Mouse (Mus musculus) right cerebral cortex, postnatal 36 days (tissue): ENCODE results near the gene Elk4.

ENCODE experiments used
- DNase-seq, 2 experiments: peaks; one replicate each; pipeline ENCODE4 v3.0.0; 2022; ENCODE audit warnings: low spot score in 2 of 2, mixed read lengths in 1 of 2

The Elk4 gene

GRCm38 (mm10) chr1:132007282-132007815 is at the start of gene Elk4:
TSS of gene Elk4 (plus strand) at chr1:132007607.
- peak; percentile 81 to 82 for DNase-seq

- DNase-seq, result no peak
These were observed 46.4 kb upstream of the Elk4 start for GRCm38 (mm10) chr1:131961004-131961403.

- DNase-seq, result no peak
These were observed 44.8 kb upstream of the Elk4 start, which contains the start of gene Slc45a3 for GRCm38 (mm10) chr1:131962606-131963084. TSS of gene Slc45a3 (plus strand) at chr1:131962967.

GRCm38 (mm10) chr1:131963085-131963951 is 44.1 kb upstream of the Elk4 start:
- DNase-seq, result no peak

GRCm38 (mm10) chr1:131964100-131964499 is 43.3 kb upstream of the Elk4 start:
- DNase-seq, result no peak

- DNase-seq, result no peak
These were observed 42.8 kb upstream of the Elk4 start for GRCm38 (mm10) chr1:131964580-131964979.

- no peak for DNase-seq
These were observed 41.6 kb upstream of the Elk4 start for GRCm38 (mm10) chr1:131965818-131966217.

GRCm38 (mm10) chr1:131967336-131967735 is 40.1 kb upstream of the Elk4 start:
- DNase-seq, result no peak

- no peak for DNase-seq
These were observed 38.9 kb upstream of the Elk4 start for GRCm38 (mm10) chr1:131968556-131968955.

GRCm38 (mm10) chr1:131968983-131969382 is 38.4 kb upstream of the Elk4 start:
- no peak for DNase-seq

GRCm38 (mm10) chr1:131969825-131970224 is 37.6 kb upstream of the Elk4 start:
- DNase-seq, result no peak

GRCm38 (mm10) chr1:131970322-131970660 is 37.1 kb upstream of the Elk4 start:
- DNase-seq, result no peak

GRCm38 (mm10) chr1:131970661-131971520 is 36.5 kb upstream of the Elk4 start:
- DNase-seq, result no peak

GRCm38 (mm10) chr1:131971771-131972497 is 35.5 kb upstream of the Elk4 start:
- DNase-seq, result no peak

- no peak for DNase-seq
These were observed 34.7 kb upstream of the Elk4 start for GRCm38 (mm10) chr1:131972498-131973334.

- DNase-seq, result no peak
These were observed 33.4 kb upstream of the Elk4 start for GRCm38 (mm10) chr1:131973991-131974390.

- no peak for DNase-seq
These were observed 30.5 kb upstream of the Elk4 start for GRCm38 (mm10) chr1:131976886-131977285.

GRCm38 (mm10) chr1:131980471-131980870 is 26.9 kb upstream of the Elk4 start:
- no peak for DNase-seq

- DNase-seq, result peak; percentile 42 to 45
These were observed 25.9 kb upstream of the Elk4 start for GRCm38 (mm10) chr1:131981378-131982013.

GRCm38 (mm10) chr1:131982907-131983306 is 24.5 kb upstream of the Elk4 start:
- DNase-seq, result peak; percentile 34 to 61
